Mouse (Mus musculus): ENCODE measurements around the gene Nkx2-1.

The Nkx2-1 gene

GRCm38 (mm10) chr12:56522191-56522590 is 14.5 kb downstream of the Nkx2-1 start:
- DNase-seq (ENCODE audit: low read depth in 1 of 2, low spot score in 2 of 2): no peak

- no peak for DNase-seq (ENCODE audit: low read depth in 1 of 2, low spot score in 2 of 2)
These were observed 15.4 kb downstream of the Nkx2-1 start for GRCm38 (mm10) chr12:56521106-56521840.

DNA sequence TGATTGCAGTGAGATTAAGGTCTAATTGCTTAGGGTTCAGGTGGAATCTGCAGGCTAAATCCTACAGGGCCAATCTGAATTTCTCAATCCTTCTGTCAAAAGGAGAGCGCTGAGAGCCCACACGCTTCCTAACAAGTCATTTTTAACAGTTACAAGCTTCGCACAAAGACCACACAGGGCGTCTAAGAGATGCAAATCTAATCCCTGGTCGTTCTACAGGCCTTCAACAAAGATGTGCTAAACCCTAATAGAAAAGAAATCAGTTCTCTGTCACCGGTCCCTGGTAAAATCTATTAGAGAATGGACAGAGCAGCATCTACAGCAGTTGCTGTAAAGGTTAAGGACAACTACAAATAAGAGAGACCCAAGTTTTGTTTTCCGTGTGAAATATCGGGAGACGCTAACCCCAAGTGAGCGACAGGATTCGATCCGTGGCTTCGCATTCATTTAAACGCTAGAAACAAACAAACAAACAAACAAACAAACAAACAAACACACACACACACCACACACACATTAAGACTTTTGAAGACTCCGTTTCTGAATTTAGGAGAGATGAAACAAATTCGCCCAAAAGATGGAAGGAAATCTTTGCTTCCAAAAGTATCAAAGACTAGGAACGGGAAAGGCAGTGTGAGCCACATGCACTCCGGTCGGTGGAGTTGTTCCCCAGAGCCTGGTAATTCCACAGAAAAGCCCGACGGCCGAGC is 16.2 kb downstream of the Nkx2-1 start:
- DNase-seq (ENCODE audit: low read depth in 1 of 2, low spot score in 2 of 2): no peak

GRCm38 (mm10) chr12:56519738-56520191 is 16.9 kb downstream of the Nkx2-1 start:
- DNase-seq (ENCODE audit: low read depth in 1 of 2, low spot score in 2 of 2): no peak

GRCm38 (mm10) chr12:56519071-56519737 is 17.5 kb downstream of the Nkx2-1 start:
- no peak for DNase-seq (ENCODE audit: low read depth in 1 of 2, low spot score in 2 of 2)

- no peak for DNase-seq (ENCODE audit: low read depth in 1 of 2, low spot score in 2 of 2)
These were observed 18.5 kb downstream of the Nkx2-1 start for GRCm38 (mm10) chr12:56518221-56518620.

GRCm38 (mm10) chr12:56514831-56515230 is 21.9 kb downstream of the Nkx2-1 start:
- DNase-seq (ENCODE audit: low read depth in 1 of 2, low spot score in 2 of 2): no peak

DNA sequence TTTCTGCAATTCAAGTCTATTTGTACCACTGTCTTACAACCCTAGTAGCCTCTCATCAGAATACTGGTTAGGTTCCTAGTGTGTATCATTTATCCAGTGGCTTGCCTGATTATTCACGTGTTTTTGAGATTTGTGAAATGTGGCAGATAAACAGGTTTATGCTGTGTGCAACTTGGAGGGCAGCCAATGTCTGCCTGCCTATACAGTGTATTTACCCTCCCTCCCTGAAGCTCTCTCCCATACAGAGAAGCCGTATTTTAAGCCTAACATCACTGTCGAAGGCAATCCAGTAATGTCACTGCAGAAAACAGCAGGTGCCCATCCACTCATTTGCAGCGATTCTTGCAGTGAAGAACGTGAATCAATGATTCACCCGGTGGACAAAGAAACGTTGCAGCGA is 28.3 kb downstream of the Nkx2-1 start:
- DNase-seq (ENCODE audit: low read depth in 1 of 2, low spot score in 2 of 2): no peak

- DNase-seq (ENCODE audit: low read depth in 1 of 2, low spot score in 2 of 2): no peak
These were observed 49.7 kb downstream of the Nkx2-1 start for GRCm38 (mm10) chr12:56487046-56487445.

GRCm38 (mm10) chr12:56482606-56483005 is 54.1 kb downstream of the Nkx2-1 start:
- DNase-seq (ENCODE audit: low read depth in 1 of 2, low spot score in 2 of 2): no peak

Data from monocyte, adult 2 months (primary cell).